Mouse (Mus musculus) brain, embryonic 14.5 days (tissue): ENCODE results near the gene Dennd1b. TPM values are rescaled to one million over a fixed set of nuclear protein-coding genes. Genes with fewer than 3 reads are reported as not detected.

Experiments used
- DNase-seq: peaks from one replicate; pipeline ENCODE4 v3.0.0-alpha.2; 2011; ENCODE audit warnings: low read depth
- CTCF ChIP-seq: fragments of 200-500 bp; IDR thresholded peaks from 2 replicates; pipeline ENCODE4 v1.5.1; 2012; ENCODE audit warnings: inconsistent platforms, mild to moderate bottlenecking, moderate library complexity, borderline replicate concordance; ENCODE audit not compliant: insufficient read depth, insufficient read length; ENCODE audit errors: extremely low read depth
- POLR2A ChIP-seq: fragments of 200-500 bp; IDR thresholded peaks from 2 replicates; pipeline ENCODE4 v1.6.1; 2012; ENCODE audit warnings: mild to moderate bottlenecking, inconsistent platforms, borderline replicate concordance; ENCODE audit not compliant: poor library complexity, insufficient read depth, insufficient read length, severe bottlenecking; ENCODE audit errors: extremely low read depth
- polyA plus RNA-seq: library from polyadenylated mRNA; depleted of rRNA; stranded (reverse); fragments of >200 nt; gene quantifications from 2 replicates; pipeline ENCODE4 v1.2.3, GENCODE M21; 2012

Dennd1b gene
- polyA plus RNA-seq, 1 experiment = 7.2 TPM

DNA sequence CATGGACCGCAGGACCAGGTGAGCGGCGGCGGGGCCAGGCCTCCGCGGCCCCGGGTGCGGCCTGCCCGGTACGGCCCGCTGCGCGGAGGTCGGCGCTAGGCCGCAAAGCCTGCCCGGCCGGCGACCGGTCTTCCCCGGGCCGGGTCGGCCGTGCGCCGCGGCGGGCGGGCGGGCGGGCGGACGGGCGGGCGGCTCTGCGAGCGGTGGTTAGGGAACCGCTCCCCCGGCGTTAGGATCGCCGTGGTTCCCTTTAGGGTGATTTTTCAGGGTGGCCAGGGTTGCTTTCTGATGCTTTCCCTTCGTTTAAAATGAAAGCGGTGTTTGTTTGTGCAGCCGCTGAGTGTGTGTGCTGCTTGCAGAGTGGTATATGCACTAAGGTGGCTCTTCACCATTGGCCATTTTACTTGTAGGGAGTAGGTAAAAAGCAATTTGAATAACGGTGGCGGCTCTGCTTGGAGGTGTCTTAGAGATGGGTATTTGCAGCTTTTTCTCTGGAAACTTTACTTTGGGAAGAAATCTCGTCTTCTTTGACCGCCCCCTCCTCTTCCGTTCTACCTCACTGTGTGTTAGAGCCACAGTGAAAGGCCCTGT, 728 bp downstream of the Dennd1b start:
- TF ChIP-seq CTCF = no peak
- no peak for TF ChIP-seq POLR2A
- peak; percentile 86 for DNase-seq

DNA sequence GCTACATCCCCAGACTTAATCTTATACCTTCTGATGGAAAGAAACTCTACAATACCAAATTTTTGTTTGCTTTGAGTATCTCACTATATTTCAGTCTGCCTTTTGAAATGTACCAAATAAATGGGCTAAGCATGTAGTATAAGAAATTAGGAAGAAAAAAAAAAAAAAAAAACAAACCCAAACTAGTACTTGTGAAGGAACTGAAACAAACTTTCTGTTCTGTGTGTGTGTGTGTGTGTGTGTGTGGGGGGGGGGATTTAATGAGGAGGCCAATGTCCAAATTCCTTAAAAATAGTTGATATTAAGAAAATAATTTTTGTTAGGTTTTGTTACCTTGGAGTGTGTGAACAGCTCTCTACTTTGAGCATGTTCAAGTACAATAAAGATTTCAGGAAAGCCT, 1.8 kb downstream of the Dennd1b start:
- TF ChIP-seq POLR2A = no peak
- TF ChIP-seq CTCF = no peak
- no peak for DNase-seq

DNA sequence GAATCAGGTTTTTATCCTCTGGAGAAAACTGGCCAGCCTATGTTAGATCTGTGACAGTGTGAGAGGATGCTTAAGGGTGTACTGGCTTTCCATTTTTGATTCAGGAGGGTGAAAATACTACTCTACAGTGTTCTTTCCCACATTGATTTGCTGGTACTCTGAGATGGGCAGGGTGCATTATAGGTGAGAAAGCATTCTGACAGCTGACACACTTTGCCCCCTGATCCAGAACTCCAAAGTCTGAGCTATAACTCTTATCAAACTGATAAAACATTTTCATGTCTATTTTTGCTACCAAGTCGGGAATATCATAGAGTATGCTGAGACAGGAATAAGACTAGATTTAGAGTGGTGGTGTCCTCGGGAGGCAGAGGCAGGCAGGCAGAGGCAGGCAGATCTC, 2.3 kb downstream of the Dennd1b start:
- DNase-seq = no peak
- TF ChIP-seq CTCF (no peak), POLR2A (no peak)

DNA sequence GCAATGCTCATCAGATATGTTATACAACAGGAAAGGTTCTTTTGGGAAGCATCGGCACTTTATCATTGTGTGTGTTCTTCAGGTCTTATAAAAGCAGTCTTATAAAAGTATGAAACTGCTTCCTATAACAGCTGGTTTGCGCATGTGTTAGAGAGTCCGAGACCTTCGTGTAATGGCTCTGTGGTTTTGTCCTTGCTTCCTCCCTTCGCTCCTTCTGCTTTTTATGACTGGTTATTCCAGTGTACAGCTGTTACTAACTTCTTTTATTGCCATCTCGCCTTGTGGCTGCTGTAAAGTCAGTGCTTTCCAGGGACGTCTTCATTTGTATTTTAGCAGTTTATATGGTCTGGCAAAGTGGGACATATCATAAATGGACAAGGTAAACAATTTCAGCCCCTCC, 4.2 kb downstream of the Dennd1b start:
- DNase-seq = no peak
- TF ChIP-seq POLR2A (no peak), CTCF (no peak)

GRCm38 (mm10) chr1:138970053-138970452, 6.8 kb downstream of the Dennd1b start:
- TF ChIP-seq CTCF (no peak), POLR2A (no peak)
- no peak for DNase-seq

DNA sequence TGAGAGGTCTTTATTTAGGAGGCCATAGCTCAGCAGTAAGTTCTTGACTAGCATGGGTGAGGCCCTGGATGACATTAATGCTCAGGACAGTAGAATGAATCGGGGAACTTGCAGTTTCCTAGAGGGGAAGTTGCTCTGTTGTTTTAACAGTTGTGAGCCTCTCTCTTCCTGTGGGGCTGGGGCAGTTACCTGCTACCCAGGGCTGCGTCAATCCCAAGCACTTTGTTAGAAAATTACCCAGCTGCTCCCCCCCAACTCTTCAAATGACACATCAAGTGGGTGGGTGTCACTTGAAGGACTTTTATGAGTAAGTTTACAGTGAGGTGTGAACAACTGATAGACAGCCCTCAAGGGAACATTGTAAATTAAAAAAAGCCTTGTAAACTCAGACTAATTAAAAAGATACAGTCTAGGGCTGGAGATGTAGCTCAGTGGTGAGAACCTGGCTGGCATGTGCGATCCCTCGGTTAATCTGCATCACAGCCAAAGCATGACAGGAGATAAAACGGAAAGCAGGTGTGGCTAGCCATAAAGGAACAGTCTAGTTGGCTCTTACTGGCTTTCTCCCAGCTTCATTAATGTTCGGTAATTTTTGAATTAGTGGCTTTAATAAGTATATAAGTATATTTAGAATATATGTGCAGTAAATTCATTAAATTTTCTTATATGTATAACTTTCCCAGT, 10.4 kb downstream of the Dennd1b start:
- DNase-seq = peak; percentile 51
- TF ChIP-seq CTCF = no peak
- TF ChIP-seq POLR2A = no peak

DNA sequence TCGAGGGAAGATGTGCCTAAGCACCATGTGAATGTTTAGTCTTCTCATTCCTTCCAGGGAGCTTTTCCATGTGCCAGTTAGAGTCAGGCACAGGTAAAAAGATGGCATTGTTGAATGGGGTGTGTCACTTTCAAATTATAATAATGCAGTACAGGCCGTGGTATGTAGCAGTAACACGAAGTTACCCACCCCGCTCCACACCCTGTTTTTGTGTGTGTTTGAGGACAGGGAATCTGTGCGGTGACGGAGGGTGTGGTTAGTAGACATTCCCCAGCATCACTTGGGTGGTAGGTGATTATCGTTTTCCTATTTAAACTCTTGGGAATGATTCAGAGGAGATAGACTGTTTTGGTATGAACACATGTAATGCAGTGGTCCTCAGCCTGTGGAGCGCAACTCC, 11.6 kb downstream of the Dennd1b start:
- no peak for DNase-seq
- no peak for TF ChIP-seq CTCF
- no peak for TF ChIP-seq POLR2A

GRCm38 (mm10) chr1:138975945-138976344, 12.7 kb downstream of the Dennd1b start:
- TF ChIP-seq CTCF (no peak), POLR2A (no peak)

DNA sequence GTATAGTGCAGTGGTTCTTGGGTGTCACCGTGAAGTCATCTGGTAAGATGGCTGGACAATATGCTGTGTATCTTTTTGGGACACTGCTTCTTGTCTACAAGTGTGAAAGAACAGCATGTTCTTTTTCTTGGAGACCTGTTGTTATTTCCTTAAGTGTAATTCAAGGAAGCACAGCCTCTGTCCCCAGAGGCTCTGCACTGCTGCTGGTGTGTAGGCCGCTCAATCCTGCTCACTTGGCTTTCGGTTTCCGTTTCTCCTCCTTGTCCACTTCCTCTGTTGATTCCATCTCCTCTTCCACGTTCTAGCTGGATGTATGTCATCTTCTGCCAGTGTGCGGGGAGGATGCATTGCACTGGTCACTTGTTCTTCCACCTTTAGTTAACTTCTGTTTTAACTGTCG, 19.0 kb downstream of the Dennd1b start:
- DNase-seq = no peak
- TF ChIP-seq CTCF (no peak), POLR2A (no peak)

More at GRCm38 (mm10) chr1:138975945-138976344, 12.7 kb downstream of the Dennd1b start:
- no peak for DNase-seq

- DNase-seq = peak; percentile 19
- TF ChIP-seq CTCF (no peak), POLR2A (no peak)
Measured at GRCm38 (mm10) chr1:138982611-138983010, 19.4 kb downstream of the Dennd1b start.

GRCm38 (mm10) chr1:138983064-138983463, 19.8 kb downstream of the Dennd1b start:
- peak; percentile 31 for DNase-seq
- no peak for TF ChIP-seq POLR2A
- no peak for TF ChIP-seq CTCF

DNA sequence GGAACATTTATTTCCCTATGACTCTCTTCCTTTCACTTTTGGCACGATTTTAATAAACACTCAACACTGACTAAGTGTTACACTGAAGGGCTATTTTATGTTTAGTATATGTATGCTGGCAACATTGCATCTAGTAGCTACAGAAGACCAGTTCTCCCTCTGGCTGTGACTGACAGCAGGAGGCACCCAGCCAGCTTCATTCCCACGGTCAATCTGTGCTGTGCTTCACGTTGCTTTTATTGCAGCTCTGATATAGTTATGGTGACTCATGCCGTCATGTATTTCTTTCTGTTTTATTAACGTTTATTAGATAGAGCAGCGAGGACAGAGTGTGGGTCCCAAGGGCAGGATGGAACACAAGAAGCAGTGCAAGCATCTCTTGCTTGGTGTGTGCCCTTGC, 20.2 kb downstream of the Dennd1b start:
- peak; percentile 67 for DNase-seq
- TF ChIP-seq POLR2A (no peak), CTCF (no peak)
